Mouse (Mus musculus) midbrain, embryonic 12.5 days (tissue): ENCODE results near the gene Rnf31. TPM values are rescaled to one million over a fixed set of nuclear protein-coding genes. Genes with fewer than 3 reads are reported as not detected.

Experiments used
- ATAC-seq: fragments of 200-750 bp; cut with Nextera tagmentation; 2 replicates; pipeline ENCODE4 v1.8.0; 2017; ENCODE audit warnings: low read depth, moderate TSS enrichment, moderate library complexity; ENCODE audit not compliant: low FRiP score
- H3K27ac ChIP-seq: fragments of 300-500 bp; sonication (generic); replicated peaks from 2 replicates; pipeline ENCODE4 v1.5.1; 2016; ENCODE audit warnings: mild to moderate bottlenecking
- H3K27me3 ChIP-seq: fragments of 300-500 bp; sonication (generic); 2 replicates; pipeline ENCODE4 v1.6.1; 2016; ENCODE audit warnings: mild to moderate bottlenecking
- H3K36me3 ChIP-seq: fragments of 300-500 bp; sonication (generic); 2 replicates; pipeline ENCODE4 v1.6.1; 2016
- H3K4me1 ChIP-seq: fragments of 300-500 bp; sonication (generic); 2 replicates; pipeline ENCODE4 v1.6.1; 2016
- H3K4me2 ChIP-seq: fragments of 300-500 bp; sonication (generic); replicated peaks from 2 replicates; pipeline ENCODE4 v1.6.1; 2016; ENCODE audit warnings: mild to moderate bottlenecking, moderate library complexity
- H3K4me3 ChIP-seq: fragments of 300-500 bp; sonication (generic); 2 replicates; pipeline ENCODE4 v1.5.1; 2016; ENCODE audit warnings: mild to moderate bottlenecking
- H3K9ac ChIP-seq: fragments of 300-500 bp; sonication (generic); replicated peaks from 2 replicates; pipeline ENCODE4 v1.6.1; 2016; ENCODE audit warnings: mild to moderate bottlenecking, moderate library complexity
- H3K9me3 ChIP-seq: fragments of 300-500 bp; sonication (generic); 2 replicates; pipeline ENCODE4 v1.6.1; 2016; ENCODE audit warnings: mild to moderate bottlenecking
- WGBS: fragments of 180-500 bp; shearing (Covaris S2); methylation state at CpG from one replicate; pipeline ENCODE4 v1.1.7; 2016; 5-methylcytosine and 5-hydroxymethylcytosine counted together
- polyA plus RNA-seq: library from polyadenylated mRNA; unstranded; fragments of >200 nt; fragmentation: Nextera tagmentation; extraction: Ambion mirVana; gene quantifications from 2 replicates; pipeline ENCODE4 v1.2.1, GENCODE M21; 2016

Gene Rnf31
- polyA plus RNA-seq, 1 experiment from 2014 or later: 20.0 TPM

DNA sequence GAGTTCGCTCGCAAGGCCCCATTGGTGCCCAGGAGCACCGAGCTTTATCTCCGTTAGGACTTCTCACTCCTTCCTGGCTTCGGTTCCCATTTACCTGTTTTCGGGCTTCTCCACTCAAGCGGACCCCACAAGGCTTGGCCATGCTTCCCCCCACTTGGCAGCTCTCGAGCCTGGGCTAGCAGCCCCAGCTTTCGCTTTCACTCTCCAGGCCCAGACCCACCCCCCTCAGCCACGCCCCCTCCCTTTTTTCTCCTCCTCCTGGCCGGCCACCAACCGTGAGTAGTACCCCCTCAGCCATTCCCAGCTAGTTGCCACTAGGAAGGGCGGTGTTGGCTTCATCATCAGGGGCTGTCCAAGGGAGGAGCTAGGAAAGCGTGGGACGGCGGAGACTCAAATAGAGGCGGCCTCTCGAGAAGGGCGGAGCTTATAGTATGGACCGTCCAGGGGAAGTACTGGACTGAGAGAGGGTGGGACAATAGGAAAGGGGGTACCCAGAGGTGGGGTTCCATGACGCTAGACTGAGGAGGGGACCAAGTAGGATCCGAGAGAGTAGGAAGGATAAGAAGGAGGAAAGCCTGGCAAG, 669 bp upstream of the Rnf31 start, which contains the start of gene Psme2:
TSS of gene Psme2 (minus strand) at position 366 of the 583 bp plus-strand sequence.
- peak within 1 kb of the TSS; percentile 79 for H3K4me2 ChIP-seq
- ATAC-seq: peak; percentile 96
- WGBS: under 1% methylated on average over 22 of the region's 22 CpGs
- H3K4me1 ChIP-seq: peaks cover 28% of the 10 kb centered on the region
- H3K9me3 ChIP-seq: no peaks in the 10 kb centered on the region
- H3K9ac ChIP-seq: peak within 1 kb of the TSS; percentile 90
- peak within 1 kb of the TSS; percentile 87 for H3K4me3 ChIP-seq
- no peaks in the 10 kb centered on the region for H3K27me3 ChIP-seq
- H3K36me3 ChIP-seq: peaks cover 24% of the 10 kb centered on the region
- peak within 1 kb of the TSS; percentile 92 for H3K27ac ChIP-seq

DNA sequence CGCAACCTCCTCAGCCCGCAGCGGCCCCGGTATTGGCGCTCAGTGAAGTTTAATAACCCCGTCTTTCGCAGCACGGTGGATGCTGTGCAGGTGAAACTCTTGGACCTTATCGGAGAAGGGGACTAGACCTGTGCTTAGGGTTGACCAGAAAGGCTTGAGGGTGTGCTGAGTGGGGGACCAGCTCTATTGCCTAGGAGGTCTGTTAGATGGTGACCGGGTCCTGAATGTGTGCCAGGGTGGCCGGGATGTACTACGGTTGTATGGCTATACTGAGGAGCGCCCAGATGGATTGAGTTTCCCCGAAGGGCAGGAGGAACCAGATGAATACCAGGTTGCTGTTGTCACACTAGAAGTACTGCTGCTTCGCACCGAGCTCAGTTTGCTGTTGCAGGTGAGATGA, 718 bp downstream of the Rnf31 start:
- Histone ChIP-seq H3K27me3 (no peaks in the 10 kb centered on the region), H3K4me3 (peak overlapping the region; percentile 87), H3K36me3 (peaks cover 34% of the 10 kb centered on the region), H3K4me2 (peak overlapping the region; percentile 79), H3K9me3 (no peaks in the 10 kb centered on the region), H3K9ac (peak overlapping the region; percentile 90), H3K4me1 (peaks cover 28% of the 10 kb centered on the region), H3K27ac (peak overlapping the region; percentile 92; the same call in 1 of the 2 replicates)
- no peak for ATAC-seq
- WGBS: 7% methylated on average over 16 of the region's 16 CpGs

- no peak overlapping the region for H3K27ac ChIP-seq
- H3K9me3 ChIP-seq: no peaks in the 10 kb centered on the region
- peaks cover 17% of the 10 kb centered on the region for H3K4me1 ChIP-seq
- peaks cover 61% of the 10 kb centered on the region for H3K36me3 ChIP-seq
- H3K4me2 ChIP-seq: no peak overlapping the region
- H3K9ac ChIP-seq: no peak overlapping the region; the same call in 1 of the 2 replicates
- no peak overlapping the region for H3K4me3 ChIP-seq
- whole genome bisulfite sequencing: 71% methylated on average over 13 of the region's 13 CpGs
- H3K27me3 ChIP-seq: no peaks in the 10 kb centered on the region
- no peak for ATAC-seq
Observed at GRCm38 (mm10) chr14:55596036-55596690, 4.7 kb downstream of the Rnf31 start.

DNA sequence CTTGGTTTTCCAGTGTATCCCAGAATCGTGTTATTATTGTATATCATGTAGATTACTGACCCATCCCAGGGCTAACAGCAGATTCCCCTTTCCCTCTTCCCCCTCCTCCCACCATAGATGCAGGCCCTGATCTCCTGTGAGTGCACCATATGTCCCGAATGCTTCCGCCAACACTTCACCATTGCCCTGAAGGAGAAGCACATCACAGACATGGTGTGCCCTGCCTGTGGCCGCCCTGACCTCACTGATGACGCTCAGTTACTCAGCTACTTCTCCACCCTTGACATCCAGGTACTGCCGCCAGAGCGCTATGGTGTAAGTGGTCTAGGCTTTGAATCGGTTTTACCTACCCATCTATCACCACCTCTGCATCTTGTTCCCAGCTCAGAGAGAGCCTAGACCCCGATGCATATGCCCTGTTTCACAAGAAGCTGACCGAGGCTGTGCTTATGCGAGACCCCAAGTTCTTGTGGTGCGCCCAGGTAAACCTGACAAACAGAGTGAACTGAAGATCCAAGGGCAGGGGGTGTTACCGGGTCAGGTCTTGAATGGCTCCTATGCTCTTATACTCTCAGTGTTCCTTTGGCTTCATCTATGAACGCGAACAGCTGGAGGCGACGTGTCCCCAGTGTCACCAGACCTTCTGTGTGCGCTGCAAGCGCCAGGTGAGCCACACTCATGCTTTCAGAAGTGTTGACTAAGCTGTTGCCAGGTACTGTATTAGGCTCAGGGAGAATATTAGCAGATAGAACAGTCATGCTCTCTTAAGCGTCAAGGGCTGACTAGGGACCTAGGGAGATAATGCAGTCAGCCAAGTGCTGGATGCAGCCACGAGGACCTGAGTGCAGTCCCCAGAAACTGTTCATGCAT, 7.2 kb downstream of the Rnf31 start:
- H3K4me2 ChIP-seq: no peak overlapping the region
- H3K4me1 ChIP-seq: peaks cover 3% of the 10 kb centered on the region; the same call in 1 of the 2 replicates
- peaks cover 87% of the 10 kb centered on the region for H3K36me3 ChIP-seq
- no peak overlapping the region for H3K9ac ChIP-seq
- ATAC-seq: no peak
- no peaks in the 10 kb centered on the region for H3K27me3 ChIP-seq
- H3K9me3 ChIP-seq: no peaks in the 10 kb centered on the region
- WGBS: 95% methylated on average over 21 of the region's 21 CpGs
- no peak overlapping the region for H3K27ac ChIP-seq
- H3K4me3 ChIP-seq: no peak overlapping the region

GRCm38 (mm10) chr14:55603271-55603632, 11.7 kb downstream of the Rnf31 start, which contains the start of gene Irf9:
Gene Irf9 (plus strand): TSS chr14:55603571.
- H3K4me3 ChIP-seq: peak within 1 kb of the TSS; percentile 12; the same call in 1 of the 2 replicates
- peak within 1 kb of the TSS; percentile 39; the same call in 1 of the 2 replicates for H3K9ac ChIP-seq
- 89% methylated on average over 7 of the region's 7 CpGs for WGBS
- no peak within 1 kb of the TSS for H3K27ac ChIP-seq
- H3K4me1 ChIP-seq: peaks cover 10% of the 10 kb centered on the region; the same call in 1 of the 2 replicates
- H3K4me2 ChIP-seq: peak within 1 kb of the TSS; percentile 34
- no peaks in the 10 kb centered on the region for H3K9me3 ChIP-seq
- no peaks in the 10 kb centered on the region for H3K27me3 ChIP-seq
- H3K36me3 ChIP-seq: peaks cover 81% of the 10 kb centered on the region
- ATAC-seq: no peak

GRCm38 (mm10) chr14:55603633-55604576, 12.4 kb downstream of the Rnf31 start:
- H3K36me3 ChIP-seq: peaks cover 82% of the 10 kb centered on the region

DNA sequence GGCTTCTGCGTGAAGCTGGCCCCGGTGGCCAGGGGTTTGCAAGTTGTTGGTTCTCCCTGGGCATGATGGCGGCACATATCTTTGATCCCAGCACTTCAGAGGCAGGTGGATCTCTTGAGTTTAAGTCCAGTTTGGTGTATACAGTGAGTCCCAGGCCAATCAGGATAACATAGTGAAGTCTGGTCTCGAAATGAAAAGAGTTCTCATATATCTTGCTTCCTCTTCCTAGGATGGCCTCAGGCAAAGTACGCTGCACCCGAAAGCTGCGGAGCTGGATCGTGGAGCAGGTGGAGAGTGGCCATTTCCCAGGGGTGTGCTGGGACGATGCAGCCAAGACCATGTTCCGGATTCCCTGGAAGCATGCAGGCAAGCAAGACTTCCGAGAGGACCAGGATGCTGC, 13.3 kb downstream of the Rnf31 start:
- H3K27me3 ChIP-seq: no peaks in the 10 kb centered on the region
- no peak overlapping the region for H3K4me3 ChIP-seq
- no peak overlapping the region for H3K4me2 ChIP-seq
- no peaks in the 10 kb centered on the region for H3K9me3 ChIP-seq
- H3K27ac ChIP-seq: no peak overlapping the region
- WGBS: 93% methylated on average over 11 of the region's 11 CpGs
- no peak overlapping the region for H3K9ac ChIP-seq
- no peak for ATAC-seq
- H3K36me3 ChIP-seq: peaks cover 79% of the 10 kb centered on the region
- H3K4me1 ChIP-seq: peaks cover 10% of the 10 kb centered on the region; the same call in 1 of the 2 replicates

More at GRCm38 (mm10) chr14:55603633-55604576, 12.4 kb downstream of the Rnf31 start:
- H3K9ac ChIP-seq: peak overlapping the region; percentile 39; the same call in 1 of the 2 replicates
- ATAC-seq: peak; percentile 79
- H3K27me3 ChIP-seq: no peaks in the 10 kb centered on the region
- H3K4me3 ChIP-seq: peak overlapping the region; percentile 12; the same call in 1 of the 2 replicates
- H3K4me1 ChIP-seq: peaks cover 10% of the 10 kb centered on the region; the same call in 1 of the 2 replicates
- no peaks in the 10 kb centered on the region for H3K9me3 ChIP-seq
- peak overlapping the region; percentile 34 for H3K4me2 ChIP-seq
- no peak overlapping the region for H3K27ac ChIP-seq
- WGBS: 27% methylated on average over 19 of the region's 19 CpGs

DNA sequence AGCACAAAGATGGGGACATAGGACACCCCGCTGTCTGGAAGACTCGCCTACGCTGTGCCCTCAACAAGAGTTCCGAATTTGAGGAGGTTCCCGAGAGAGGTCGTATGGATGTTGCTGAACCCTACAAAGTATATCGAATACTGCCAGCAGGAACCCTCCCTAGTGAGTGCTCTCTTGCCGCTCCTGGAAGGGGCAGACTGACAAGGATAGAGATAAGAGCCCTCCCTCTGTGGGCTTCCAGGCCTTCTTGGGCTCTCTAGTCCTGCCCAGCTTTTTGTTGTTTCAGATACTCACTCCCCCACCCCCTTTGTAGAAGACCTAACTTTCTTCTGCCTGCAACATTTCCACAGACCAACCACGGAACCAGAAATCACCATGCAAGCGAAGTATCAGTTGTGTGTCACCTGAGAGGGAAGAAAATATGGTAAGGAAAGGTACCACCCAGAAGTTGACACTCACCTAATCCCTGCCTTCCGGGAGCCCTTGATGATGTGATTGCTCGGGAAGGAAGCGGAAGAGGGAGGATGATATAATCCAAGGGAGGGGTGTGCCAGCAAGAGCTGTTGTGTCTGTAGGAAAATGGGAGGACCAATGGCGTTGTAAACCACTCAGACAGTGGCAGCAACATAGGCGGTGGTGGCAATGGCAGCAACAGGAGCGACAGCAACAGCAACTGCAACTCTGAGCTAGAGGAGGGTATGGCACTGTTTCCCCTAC, 14.4 kb downstream of the Rnf31 start:
- Histone ChIP-seq H3K9ac (no peak overlapping the region), H3K27ac (no peak overlapping the region), H3K4me3 (no peak overlapping the region), H3K27me3 (no peaks in the 10 kb centered on the region), H3K36me3 (peaks cover 68% of the 10 kb centered on the region), H3K9me3 (no peaks in the 10 kb centered on the region), H3K4me2 (no peak overlapping the region), H3K4me1 (peaks cover 10% of the 10 kb centered on the region; the same call in 1 of the 2 replicates)
- 95% methylated on average over 16 of the region's 16 CpGs for WGBS
- ATAC-seq: no peak

- peaks cover 44% of the 10 kb centered on the region for H3K36me3 ChIP-seq
- no peaks in the 10 kb centered on the region for H3K9me3 ChIP-seq
- H3K4me1 ChIP-seq: peaks cover 10% of the 10 kb centered on the region; the same call in 1 of the 2 replicates
- ATAC-seq: no peak
- H3K9ac ChIP-seq: no peak overlapping the region
- no peak overlapping the region for H3K27ac ChIP-seq
- WGBS: 97% methylated on average over 6 of the region's 6 CpGs
- no peak overlapping the region for H3K4me3 ChIP-seq
- H3K4me2 ChIP-seq: no peak overlapping the region
- H3K27me3 ChIP-seq: no peaks in the 10 kb centered on the region
Observed at GRCm38 (mm10) chr14:55608339-55608738, 16.8 kb downstream of the Rnf31 start.

DNA sequence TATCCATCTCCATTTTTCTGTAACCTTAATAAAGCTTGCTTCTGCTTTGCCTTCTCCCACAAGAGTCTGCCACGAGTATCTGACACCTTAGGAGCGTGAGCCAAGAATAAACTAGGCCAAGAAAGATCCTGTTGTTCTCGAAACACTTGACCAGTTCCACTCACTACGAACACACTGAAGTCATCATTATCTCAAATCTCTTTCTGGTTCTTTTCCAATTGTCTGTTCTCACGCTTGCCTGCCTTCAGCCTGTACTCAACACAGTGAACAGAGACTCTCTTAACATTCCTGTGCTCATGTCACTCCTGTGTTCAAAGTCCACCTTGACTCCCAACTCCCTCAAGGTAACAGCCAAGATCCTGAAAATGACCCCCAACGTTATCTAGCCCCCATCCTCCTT, 21.8 kb downstream of the Rnf31 start:
- H3K36me3 ChIP-seq: peaks cover 12% of the 10 kb centered on the region
- no peak overlapping the region for H3K4me2 ChIP-seq
- H3K9ac ChIP-seq: no peak overlapping the region
- peaks cover 6% of the 10 kb centered on the region for H3K27me3 ChIP-seq
- WGBS: 78% methylated on average over 6 of the region's 6 CpGs
- 0 out of 2 replicates have a peak, but pooled peaks cover 5% of the 10 kb centered on the region for H3K4me1 ChIP-seq
- no peak overlapping the region for H3K4me3 ChIP-seq
- H3K27ac ChIP-seq: no peak overlapping the region
- no peak for ATAC-seq
- H3K9me3 ChIP-seq: no peaks in the 10 kb centered on the region
